Mouse (Mus musculus) heart, adult 2 months (tissue): ENCODE measurements around the gene Tnfaip8l2. TPM values are rescaled to one million over a fixed set of nuclear protein-coding genes. Genes with fewer than 3 reads are reported as not detected.
A peak's percentile ranks its signal among the peaks of the same experiment; 100 is the strongest.

Experiments
- DNase-seq, 2 experiments: peaks; one replicate each; pipeline ENCODE4 v3.0.0; 2021
- H3K27ac ChIP-seq: fragments of 200-600 bp; 2 replicates; pipeline ENCODE4 v1.8.1; 2022
- H3K27me3 ChIP-seq: fragments of 200-500 bp; 2 replicates; pipeline ENCODE4 v1.6.1; 2012; ENCODE audit warnings: mild to moderate bottlenecking, low read length, inconsistent platforms, mixed read lengths; ENCODE audit not compliant: control insufficient read depth, insufficient read depth
- H3K36me3 ChIP-seq: fragments of 200-500 bp; 2 replicates; pipeline ENCODE4 v1.6.1; 2012; ENCODE audit warnings: low read length, inconsistent platforms; ENCODE audit not compliant: control insufficient read depth, insufficient read depth
- H3K4me1 ChIP-seq: fragments of 200-500 bp; 2 replicates; pipeline ENCODE4 v1.6.1; 2011; ENCODE audit warnings: low read length; ENCODE audit not compliant: control insufficient read depth, insufficient read depth
- H3K4me3 ChIP-seq: fragments of 200-600 bp; 2 replicates; pipeline ENCODE4 v1.8.1; 2022
- H3K79me2 ChIP-seq: fragments of 200-500 bp; replicated peaks from 2 replicates; pipeline ENCODE4 v1.6.1; 2012; ENCODE audit warnings: mild to moderate bottlenecking, inconsistent platforms, low read length, moderate library complexity, mixed read lengths; ENCODE audit not compliant: control insufficient read depth, insufficient read depth
- H3K9ac ChIP-seq: fragments of 200-500 bp; 2 replicates; pipeline ENCODE4 v1.6.1; 2012; ENCODE audit warnings: low read depth, mild to moderate bottlenecking, control low read depth, inconsistent platforms, low read length, mixed read lengths
- CTCF ChIP-seq: fragments of 200-600 bp; IDR thresholded peaks from 2 replicates; pipeline ENCODE4 v1.8.1; 2022; ENCODE audit warnings: antibody characterized with exemption, mild to moderate bottlenecking, moderate library complexity
- EP300 ChIP-seq: fragments of 200-500 bp; IDR thresholded peaks from 2 replicates; pipeline ENCODE4 v1.6.1; 2011; ENCODE audit warnings: low read depth, low read length, control low read depth; ENCODE audit not compliant: insufficient read depth
- POLR2A ChIP-seq: fragments of 200-500 bp; IDR thresholded peaks from 2 replicates; pipeline ENCODE4 v1.6.1; 2011; ENCODE audit warnings: mild to moderate bottlenecking, low read depth, low read length, control low read depth; ENCODE audit not compliant: insufficient read depth
- WGBS: fragments of 180-500 bp; shearing (Covaris S2); methylation state at CpG from one replicate; pipeline ENCODE4 v1.1.7; 2018; 5-methylcytosine and 5-hydroxymethylcytosine counted together
- intact Hi-C: fragments of 180-260 bp; cut with DNase I; formaldehyde crosslinking; loops from one replicate; pipeline ENCODE4 v1.15.1; 2025
- polyA plus RNA-seq: library from polyadenylated mRNA; depleted of rRNA; stranded (reverse); fragments of >200 nt; gene quantifications from 2 replicates; pipeline ENCODE4 v1.2.3, GENCODE M21; 2012
- total RNA-seq, 2 experiments: library from RNA; stranded (reverse); gene quantifications; 2 replicates each; pipeline ENCODE4 v1.2.3; 2021

The Tnfaip8l2 gene
- total and polyA plus RNA-seq, 3 experiments: 1.5 to 4.9 (median 2.1) TPM

DNA sequence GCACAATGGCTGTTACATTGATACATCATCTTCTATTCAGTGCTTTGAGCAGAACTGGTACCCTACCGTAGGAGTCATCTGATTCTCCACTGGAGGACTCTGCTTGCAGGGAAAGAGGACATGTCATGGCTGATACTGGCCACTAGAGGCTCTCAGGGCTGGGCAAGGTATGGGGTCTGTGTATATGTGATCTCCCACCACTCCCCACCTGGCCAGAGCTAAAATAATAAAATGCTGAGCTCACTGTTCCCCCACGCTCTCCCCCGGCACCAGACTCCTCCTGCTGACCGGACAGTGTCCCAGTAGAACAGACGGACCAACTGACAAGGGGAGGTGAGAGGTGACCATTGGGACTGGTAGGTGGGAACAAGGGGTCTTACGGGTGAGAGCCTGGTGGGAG, 17.9 kb downstream of the Tnfaip8l2 start, which contains the start of gene Tmod4:
Tmod4 (plus strand) TSS at position 231 of the 400 bp plus-strand sequence.
- Histone ChIP-seq H3K4me3 (no peak within 1 kb of the TSS), H3K27me3 (no peaks in the 10 kb centered on the region), H3K36me3 (no peaks in the 10 kb centered on the region; the same call in none of the 2 replicates), H3K27ac (peak within 1 kb of the TSS; percentile 43), H3K9ac (peak within 1 kb of the TSS; percentile 41), H3K79me2 (no peaks in the 10 kb centered on the region), H3K4me1 (no peaks in the 10 kb centered on the region; the same call in 1 of the 2 replicates)
- no peak for TF ChIP-seq EP300
- TF ChIP-seq POLR2A: no peak
- TF ChIP-seq CTCF: peak; percentile 72
- intact Hi-C loops: no loop called here
- no peak for DNase-seq
- WGBS: 68% methylated on average over 6 of the region's 6 CpGs

DNA sequence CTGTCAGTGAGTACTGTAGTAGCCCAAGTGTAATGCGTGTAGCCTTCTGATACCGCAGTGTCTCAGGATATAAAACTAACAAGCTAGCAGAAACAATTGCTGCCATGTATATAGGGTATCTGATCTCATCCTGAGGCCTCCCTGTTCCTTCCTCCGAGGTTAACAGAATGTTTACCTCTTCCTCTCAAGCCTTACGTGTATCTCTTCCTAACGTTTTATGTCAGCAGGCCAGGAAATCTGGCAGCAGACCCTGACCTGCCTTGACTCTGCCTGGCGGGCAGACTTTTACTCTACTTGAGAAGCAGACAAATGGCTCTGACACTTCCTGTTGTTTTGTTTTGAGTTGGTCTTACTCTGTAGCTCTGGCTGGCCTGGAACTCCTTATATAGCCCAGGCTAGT, 20.6 kb downstream of the Tnfaip8l2 start:
- 50% methylated on average over 6 of the region's 6 CpGs for WGBS
- TF ChIP-seq POLR2A: no peak
- TF ChIP-seq EP300: no peak
- TF ChIP-seq CTCF: no peak
- H3K27me3 ChIP-seq: no peaks in the 10 kb centered on the region
- no peaks in the 10 kb centered on the region; the same call in 1 of the 2 replicates for H3K4me1 ChIP-seq
- no peak overlapping the region for H3K9ac ChIP-seq
- intact Hi-C loops: no loop called here
- no peaks in the 10 kb centered on the region; the same call in none of the 2 replicates for H3K36me3 ChIP-seq
- peak overlapping the region; percentile 4; the same call in 1 of the 2 replicates for H3K27ac ChIP-seq
- H3K79me2 ChIP-seq: no peaks in the 10 kb centered on the region
- no peak for DNase-seq
- H3K4me3 ChIP-seq: no peak overlapping the region

DNA sequence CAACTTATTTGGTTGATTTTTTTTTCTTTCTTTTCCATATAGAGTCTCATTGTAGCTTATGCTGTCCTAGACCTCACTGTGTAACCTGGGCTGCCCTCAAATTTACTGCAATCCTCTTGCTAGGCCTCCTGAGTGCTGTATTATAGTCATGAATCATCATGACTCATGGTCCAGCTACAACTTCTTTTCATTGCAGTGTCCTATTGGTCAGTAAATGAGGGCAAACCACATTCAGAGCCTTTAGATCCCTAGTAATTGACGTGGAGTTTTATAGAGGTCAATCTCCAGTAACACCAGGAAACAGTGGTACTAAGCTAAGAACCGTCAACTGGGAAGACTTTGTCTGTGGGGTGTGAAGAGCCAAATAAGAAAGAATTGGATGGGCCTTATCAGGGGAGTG, 24.4 kb downstream of the Tnfaip8l2 start:
- WGBS: 73% methylated on average over 2 of the region's 2 CpGs
- no peak for DNase-seq
- no peak for TF ChIP-seq CTCF
- no peak for TF ChIP-seq POLR2A
- no peak for TF ChIP-seq EP300
- Histone ChIP-seq H3K4me1 (no peaks in the 10 kb centered on the region; the same call in 1 of the 2 replicates), H3K27me3 (no peaks in the 10 kb centered on the region), H3K36me3 (no peaks in the 10 kb centered on the region; the same call in none of the 2 replicates), H3K4me3 (no peak overlapping the region), H3K79me2 (no peaks in the 10 kb centered on the region), H3K27ac (no peak overlapping the region), H3K9ac (no peak overlapping the region)
- intact Hi-C loops: no loop called here

DNA sequence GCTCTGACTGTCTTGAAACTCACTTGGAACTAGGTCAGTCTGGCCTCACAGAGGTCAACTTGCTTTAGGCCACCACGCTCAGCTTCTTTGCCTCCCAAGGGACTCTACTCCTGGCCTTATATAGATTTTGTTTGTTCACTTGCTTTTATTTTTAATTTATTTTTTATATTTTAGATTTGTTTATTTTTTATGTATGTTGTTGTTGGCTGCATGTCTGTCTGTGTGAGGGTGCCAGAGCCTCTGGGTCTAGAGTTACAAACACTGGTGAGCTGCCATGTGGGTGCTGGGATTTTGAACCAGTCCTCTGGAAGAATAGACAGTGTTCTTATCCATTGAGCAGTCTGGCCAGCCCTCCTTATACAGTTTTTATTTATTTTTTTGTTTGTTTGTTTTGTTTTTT, 29.4 kb downstream of the Tnfaip8l2 start:
- TF ChIP-seq CTCF (no peak), EP300 (no peak), POLR2A (no peak)
- no peaks in the 10 kb centered on the region for H3K79me2 ChIP-seq
- DNase-seq: no peak
- H3K36me3 ChIP-seq: peaks cover 2% of the 10 kb centered on the region; the same call in 1 of the 2 replicates
- intact Hi-C loops: no loop called here
- H3K4me1 ChIP-seq: no peaks in the 10 kb centered on the region
- H3K9ac ChIP-seq: no peak overlapping the region
- 90% methylated on average over 1 of the region's 1 CpGs for WGBS
- H3K27ac ChIP-seq: no peak overlapping the region
- H3K4me3 ChIP-seq: no peak overlapping the region
- H3K27me3 ChIP-seq: no peaks in the 10 kb centered on the region

DNA sequence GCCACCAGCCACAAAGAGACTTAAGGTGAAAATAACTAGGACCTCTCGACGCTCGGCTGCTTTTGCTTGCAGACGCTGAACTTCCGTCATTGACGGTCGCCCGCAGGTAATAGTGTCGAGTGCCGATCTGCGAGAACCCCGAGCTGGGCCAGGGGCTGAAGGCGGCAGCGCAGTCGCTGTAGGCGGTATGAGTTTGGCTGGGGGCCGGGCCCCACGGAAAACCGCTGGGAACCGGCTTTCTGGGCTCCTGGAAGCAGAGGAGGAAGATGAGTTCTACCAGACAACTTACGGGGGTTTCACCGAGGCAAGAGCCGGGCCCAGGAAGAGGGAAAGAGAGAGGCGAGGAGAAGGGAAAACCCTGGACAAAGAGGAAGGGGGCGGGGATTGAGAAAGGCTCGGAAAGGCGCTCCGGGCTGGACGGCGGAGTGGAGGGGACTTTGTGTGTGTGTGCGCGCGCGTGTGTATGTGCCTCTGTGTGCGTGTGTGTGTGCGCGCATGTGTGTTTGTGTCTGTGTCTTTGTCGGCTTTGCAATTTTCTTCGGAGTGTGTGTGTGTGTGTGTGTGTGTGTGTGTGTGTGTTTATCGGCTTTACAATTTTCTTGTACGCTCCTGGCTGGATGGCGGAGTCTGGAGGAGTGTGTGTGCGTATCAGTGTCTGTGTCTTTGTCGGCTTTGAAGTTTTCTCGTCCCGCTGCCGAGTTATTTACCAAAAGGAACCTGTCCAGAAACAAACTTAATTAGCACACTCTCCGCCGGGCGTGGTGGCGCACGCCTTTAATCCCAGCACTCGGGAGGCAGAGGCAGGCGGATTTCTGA, 31.0 kb downstream of the Tnfaip8l2 start, which contains the start of gene Vps72:
Vps72 (plus strand) TSS at position 112 of the 816 bp plus-strand sequence.
- Histone ChIP-seq H3K79me2 (no peaks in the 10 kb centered on the region), H3K36me3 (peaks cover 2% of the 10 kb centered on the region; the same call in 1 of the 2 replicates), H3K27ac (peak within 1 kb of the TSS; percentile 91), H3K4me1 (peaks cover 1% of the 10 kb centered on the region; the same call in 1 of the 2 replicates), H3K4me3 (peak within 1 kb of the TSS; percentile 74), H3K9ac (peak within 1 kb of the TSS; percentile 79), H3K27me3 (no peaks in the 10 kb centered on the region)
- peak; percentile 93 to 94 for DNase-seq
- 1% methylated on average over 54 of the region's 54 CpGs for WGBS
- TF ChIP-seq EP300: peak; percentile 70
- no peak for TF ChIP-seq CTCF
- TF ChIP-seq POLR2A: peak; percentile 87
- intact Hi-C loops: loop anchor here (2.0 kb wide), 1 partner anchor 22 kb away; no protein-coding TSS in a partner anchor
